Mouse (Mus musculus) neutrophil, adult 5-6 weeks (primary cell): ENCODE results near the gene St7. TPM values are rescaled to one million over a fixed set of nuclear protein-coding genes. Genes with fewer than 3 reads are reported as not detected.
A peak's percentile ranks its signal among the peaks of the same experiment; 100 is the strongest.

Experiments used
- ATAC-seq: fragments of 151-379, 151-347 bp; 2 replicates; pipeline ENCODE4 v1.8.0; 2017; ENCODE audit warnings: mild to moderate bottlenecking, moderate TSS enrichment; ENCODE audit not compliant: insufficient number of reproducible peaks, poor library complexity, low FRiP score, severe bottlenecking; ENCODE audit errors: extremely low read depth
- total RNA-seq: library from RNA; stranded (forward); fragments of 200-1000 nt; gene quantifications from 2 replicates; pipeline ENCODE4 v1.2.3, GENCODE M21; 2017

Gene St7
- total RNA-seq, 1 experiment from 2014 or later, result 9.0 TPM

GRCm38 (mm10) chr6:17793471-17793870 is 100.7 kb downstream of the St7 start:
- ATAC-seq, result no peak

- ATAC-seq, result no peak
These were observed 104.6 kb downstream of the St7 start for GRCm38 (mm10) chr6:17797271-17797713.

- ATAC-seq, result no peak
These were observed 108.0 kb downstream of the St7 start for GRCm38 (mm10) chr6:17800694-17801093.

- no peak for ATAC-seq
These were observed 111.7 kb downstream of the St7 start for GRCm38 (mm10) chr6:17804468-17804867.

- no peak for ATAC-seq
These were observed 113.8 kb downstream of the St7 start for GRCm38 (mm10) chr6:17806569-17806968.

GRCm38 (mm10) chr6:17811063-17811462 is 118.3 kb downstream of the St7 start:
- no peak for ATAC-seq

- no peak for ATAC-seq
These were observed 118.8 kb downstream of the St7 start for GRCm38 (mm10) chr6:17811531-17811930.

- no peak for ATAC-seq
These were observed 121.4 kb downstream of the St7 start for GRCm38 (mm10) chr6:17814074-17814649.

- ATAC-seq, result no peak
These were observed 124.2 kb downstream of the St7 start for GRCm38 (mm10) chr6:17816865-17817435.

- no peak for ATAC-seq
These were observed 130.9 kb downstream of the St7 start for GRCm38 (mm10) chr6:17823614-17824013.

GRCm38 (mm10) chr6:17824735-17825134 is 132.0 kb downstream of the St7 start:
- no peak for ATAC-seq

- no peak for ATAC-seq
These were observed 135.6 kb downstream of the St7 start for GRCm38 (mm10) chr6:17828382-17828781.

GRCm38 (mm10) chr6:17829981-17830380 is 137.2 kb downstream of the St7 start:
- no peak for ATAC-seq

GRCm38 (mm10) chr6:17834493-17834892 is 141.8 kb downstream of the St7 start:
- ATAC-seq, result peak; percentile 48; the same call in 1 of the 2 replicates

- no peak for ATAC-seq
These were observed 143.0 kb downstream of the St7 start for GRCm38 (mm10) chr6:17835693-17836092.

GRCm38 (mm10) chr6:17837676-17838075 is 144.9 kb downstream of the St7 start:
- ATAC-seq, result peak; percentile 63; the same call in 1 of the 2 replicates

GRCm38 (mm10) chr6:17840431-17840830 is 147.7 kb downstream of the St7 start:
- no peak for ATAC-seq

GRCm38 (mm10) chr6:17842759-17843158 is 150.0 kb downstream of the St7 start:
- ATAC-seq, result no peak

GRCm38 (mm10) chr6:17851316-17851715 is 158.6 kb downstream of the St7 start:
- ATAC-seq, result no peak

GRCm38 (mm10) chr6:17853587-17854274 is 161.0 kb downstream of the St7 start:
- ATAC-seq, result no peak
